Mouse (Mus musculus) forebrain, embryonic 14.5 days (tissue): ENCODE measurements around the gene Otulin. TPM values are rescaled to one million over a fixed set of nuclear protein-coding genes. Genes with fewer than 3 reads are reported as not detected.
A peak's percentile ranks its signal among the peaks of the same experiment; 100 is the strongest.

ENCODE experiments used
- ATAC-seq: fragments of 200-750 bp; cut with Nextera tagmentation; 2 replicates; pipeline ENCODE4 v1.8.0; 2017; ENCODE audit warnings: mild to moderate bottlenecking, moderate library complexity
- DNase-seq: peaks from one replicate; pipeline ENCODE4 v3.0.0-alpha.2; 2015; ENCODE audit warnings: low spot score
- H3K27ac ChIP-seq: fragments of 300-500 bp; sonication (generic); 2 replicates; pipeline ENCODE4 v1.5.1; 2014; ENCODE audit warnings: low read depth, mild to moderate bottlenecking, control low read depth, low read length, moderate library complexity
- H3K27me3 ChIP-seq: fragments of 300-500 bp; sonication (generic); replicated peaks from 2 replicates; pipeline ENCODE4 v1.6.1; 2014; ENCODE audit warnings: low read length, control low read depth, mixed read lengths; ENCODE audit not compliant: control insufficient read depth, insufficient read depth
- H3K36me3 ChIP-seq: fragments of 300-500 bp; sonication (generic); 2 replicates; pipeline ENCODE4 v1.6.1; 2014; ENCODE audit warnings: low read length, control low read depth; ENCODE audit not compliant: control insufficient read depth, insufficient read depth
- H3K4me1 ChIP-seq: fragments of 300-500 bp; sonication (generic); 2 replicates; pipeline ENCODE4 v1.6.1; 2014; ENCODE audit warnings: antibody characterized with exemption, low read length, control low read depth; ENCODE audit not compliant: control insufficient read depth, insufficient read depth
- H3K4me2 ChIP-seq: fragments of 300-500 bp; sonication (generic); 2 replicates; pipeline ENCODE4 v1.6.1; 2014; ENCODE audit warnings: mild to moderate bottlenecking, control low read depth, low read length
- H3K4me3 ChIP-seq: fragments of 300-500 bp; sonication (generic); 2 replicates; pipeline ENCODE4 v1.5.1; 2014; ENCODE audit warnings: low read depth, low read length, control low read depth
- H3K9ac ChIP-seq: fragments of 300-500 bp; sonication (generic); 2 replicates; pipeline ENCODE4 v1.6.1; 2014; ENCODE audit warnings: mild to moderate bottlenecking, low read length, control low read depth, moderate library complexity
- H3K9me3 ChIP-seq: fragments of 300-500 bp; sonication (generic); replicated peaks from 2 replicates; pipeline ENCODE4 v1.6.1; 2016; ENCODE audit warnings: low read length, control low read depth, mixed read lengths; ENCODE audit not compliant: control insufficient read depth
- WGBS: fragments of 180-500 bp; shearing (Covaris S2); extraction: QIAGEN DNeasy Blood & Tissue Kit; methylation state at CpG from one replicate; pipeline ENCODE4 v1.1.7; 2014; 5-methylcytosine and 5-hydroxymethylcytosine counted together
- polyA plus RNA-seq: library from polyadenylated mRNA; unstranded; fragments of >200 nt; fragmentation: Nextera tagmentation; extraction: Ambion mirVana; gene quantifications from 2 replicates; pipeline ENCODE4 v1.2.1, GENCODE M21; 2014

Gene Otulin
- 35.0 and 36.0 TPM in 2 replicates for polyA plus RNA-seq

- H3K9ac ChIP-seq, result peak within 1 kb of the TSS; percentile 78
- H3K27me3 ChIP-seq, result no peaks in the 10 kb centered on the region
- H3K4me1 ChIP-seq, result peaks cover 15% of the 10 kb centered on the region
- peak within 1 kb of the TSS; percentile 58 for H3K27ac ChIP-seq
- peak; percentile 98 for DNase-seq
- peak; percentile 98 for ATAC-seq
- H3K4me2 ChIP-seq, result peak within 1 kb of the TSS; percentile 85
- peak within 1 kb of the TSS; percentile 84 for H3K4me3 ChIP-seq
- H3K36me3 ChIP-seq, result peaks cover 9% of the 10 kb centered on the region; the same call in 1 of the 2 replicates
- no peaks in the 10 kb centered on the region for H3K9me3 ChIP-seq
- 6% methylated on average over 56 of the region's 56 CpGs for WGBS
Measured at GRCm38 (mm10) chr15:27630601-27631383, at the start of gene Otulin. Gene Otulin (minus strand): TSS chr15:27630693.

GRCm38 (mm10) chr15:27678511-27678910, 48.0 kb upstream of the Otulin start:
- Histone ChIP-seq H3K9me3 (no peaks in the 10 kb centered on the region), H3K36me3 (no peaks in the 10 kb centered on the region), H3K9ac (no peak overlapping the region), H3K27me3 (no peaks in the 10 kb centered on the region), H3K4me1 (peaks cover 8% of the 10 kb centered on the region; the same call in 1 of the 2 replicates), H3K4me2 (no peak overlapping the region), H3K4me3 (no peak overlapping the region), H3K27ac (no peak overlapping the region)
- 88% methylated on average over 9 of the region's 9 CpGs for WGBS
- ATAC-seq (no peak), DNase-seq (no peak)

GRCm38 (mm10) chr15:27677801-27678200, 47.3 kb upstream of the Otulin start:
- no peak overlapping the region for H3K9ac ChIP-seq
- no peak overlapping the region for H3K27ac ChIP-seq
- H3K4me2 ChIP-seq, result no peak overlapping the region
- peaks cover 8% of the 10 kb centered on the region; the same call in 1 of the 2 replicates for H3K4me1 ChIP-seq
- no peak for ATAC-seq
- no peaks in the 10 kb centered on the region for H3K9me3 ChIP-seq
- no peak for DNase-seq
- H3K4me3 ChIP-seq, result no peak overlapping the region
- no peaks in the 10 kb centered on the region for H3K36me3 ChIP-seq
- WGBS, result 90% methylated on average over 6 of the region's 6 CpGs
- H3K27me3 ChIP-seq, result no peaks in the 10 kb centered on the region

GRCm38 (mm10) chr15:27676211-27676610, 45.7 kb upstream of the Otulin start:
- H3K27ac ChIP-seq, result no peak overlapping the region
- peaks cover 5% of the 10 kb centered on the region; the same call in 1 of the 2 replicates for H3K4me1 ChIP-seq
- H3K9me3 ChIP-seq, result no peaks in the 10 kb centered on the region
- WGBS, result 46% methylated on average over 9 of the region's 9 CpGs
- no peak for ATAC-seq
- DNase-seq, result no peak
- H3K4me2 ChIP-seq, result no peak overlapping the region
- no peak overlapping the region for H3K9ac ChIP-seq
- no peaks in the 10 kb centered on the region for H3K27me3 ChIP-seq
- H3K4me3 ChIP-seq, result no peak overlapping the region
- no peaks in the 10 kb centered on the region for H3K36me3 ChIP-seq

GRCm38 (mm10) chr15:27675122-27675521, 44.6 kb upstream of the Otulin start:
- no peak overlapping the region for H3K4me3 ChIP-seq
- no peak overlapping the region for H3K9ac ChIP-seq
- no peaks in the 10 kb centered on the region for H3K9me3 ChIP-seq
- DNase-seq, result no peak
- no peaks in the 10 kb centered on the region for H3K36me3 ChIP-seq
- H3K4me1 ChIP-seq, result no peaks in the 10 kb centered on the region
- H3K4me2 ChIP-seq, result no peak overlapping the region
- H3K27me3 ChIP-seq, result no peaks in the 10 kb centered on the region
- WGBS, result 90% methylated on average over 7 of the region's 7 CpGs
- no peak overlapping the region for H3K27ac ChIP-seq
- ATAC-seq, result no peak

GRCm38 (mm10) chr15:27674041-27674440, 43.5 kb upstream of the Otulin start:
- H3K4me2 ChIP-seq, result no peak overlapping the region
- H3K9me3 ChIP-seq, result no peaks in the 10 kb centered on the region
- H3K4me1 ChIP-seq, result no peaks in the 10 kb centered on the region
- H3K27me3 ChIP-seq, result no peaks in the 10 kb centered on the region
- no peak overlapping the region for H3K27ac ChIP-seq
- DNase-seq (no peak), ATAC-seq (no peak)
- 95% methylated on average over 6 of the region's 6 CpGs for WGBS
- H3K4me3 ChIP-seq, result no peak overlapping the region
- no peak overlapping the region for H3K9ac ChIP-seq
- H3K36me3 ChIP-seq, result no peaks in the 10 kb centered on the region

- WGBS, result 87% methylated on average over 6 of the region's 6 CpGs
- Histone ChIP-seq H3K4me1 (no peaks in the 10 kb centered on the region), H3K36me3 (no peaks in the 10 kb centered on the region), H3K4me2 (no peak overlapping the region), H3K4me3 (no peak overlapping the region), H3K27me3 (no peaks in the 10 kb centered on the region), H3K9me3 (no peaks in the 10 kb centered on the region), H3K27ac (no peak overlapping the region), H3K9ac (no peak overlapping the region)
- no peak for ATAC-seq
- DNase-seq, result no peak
Measured at GRCm38 (mm10) chr15:27673151-27673550, 42.7 kb upstream of the Otulin start.

GRCm38 (mm10) chr15:27672259-27672658, 41.8 kb upstream of the Otulin start:
- 34% methylated on average over 8 of the region's 8 CpGs for WGBS
- Histone ChIP-seq H3K9ac (no peak overlapping the region), H3K4me3 (no peak overlapping the region), H3K4me2 (no peak overlapping the region), H3K27me3 (no peaks in the 10 kb centered on the region), H3K27ac (no peak overlapping the region), H3K36me3 (no peaks in the 10 kb centered on the region), H3K9me3 (no peaks in the 10 kb centered on the region), H3K4me1 (no peaks in the 10 kb centered on the region)
- no peak for ATAC-seq
- no peak for DNase-seq

GRCm38 (mm10) chr15:27671612-27672245, 41.2 kb upstream of the Otulin start:
- no peak overlapping the region for H3K4me3 ChIP-seq
- WGBS, result 82% methylated on average over 10 of the region's 10 CpGs
- ATAC-seq (no peak), DNase-seq (no peak)
- no peak overlapping the region for H3K27ac ChIP-seq
- no peaks in the 10 kb centered on the region for H3K36me3 ChIP-seq
- no peak overlapping the region for H3K4me2 ChIP-seq
- H3K27me3 ChIP-seq, result no peaks in the 10 kb centered on the region
- H3K9me3 ChIP-seq, result no peaks in the 10 kb centered on the region
- H3K4me1 ChIP-seq, result no peaks in the 10 kb centered on the region
- H3K9ac ChIP-seq, result no peak overlapping the region
